Mouse (Mus musculus): Measurements from ENCODE around the gene Gsc2.
"Not testable (repeated sequence)": the region's sequence is repeated elsewhere in the genome, so short reads cannot be mapped to it uniquely, and the experiment has no call there.

Gsc2 gene

GRCm38 (mm10) chr16:17914307-17915249 is at the start of gene Gsc2:
TSS of gene Gsc2 (minus strand) at chr16:17915059.
- no peak for DNase-seq

DNA sequence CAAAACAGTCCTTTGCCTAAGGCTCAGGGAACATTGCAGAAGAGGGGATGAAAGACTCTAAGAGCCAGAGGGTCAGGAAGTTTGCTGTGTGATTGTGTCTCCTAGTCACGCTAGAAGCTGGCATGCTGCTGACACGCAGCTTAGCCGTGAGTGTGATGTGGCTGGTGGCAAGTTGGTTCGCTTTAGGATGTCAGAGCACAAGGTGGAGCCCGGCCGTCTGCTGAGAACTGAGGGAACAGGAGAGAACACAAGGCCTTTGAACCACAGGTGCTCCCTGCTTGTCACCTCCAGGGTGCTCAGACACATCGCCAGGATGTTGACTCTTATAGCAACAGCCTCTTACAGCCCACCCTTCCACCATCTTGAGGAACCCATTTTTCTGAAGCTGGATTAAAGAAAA is 47.2 kb upstream of the Gsc2 start:
- no peak for DNase-seq

- DNase-seq, result not testable (repeated sequence)
Measured at GRCm38 (mm10) chr16:17956052-17956638, 41.3 kb upstream of the Gsc2 start.

DNA sequence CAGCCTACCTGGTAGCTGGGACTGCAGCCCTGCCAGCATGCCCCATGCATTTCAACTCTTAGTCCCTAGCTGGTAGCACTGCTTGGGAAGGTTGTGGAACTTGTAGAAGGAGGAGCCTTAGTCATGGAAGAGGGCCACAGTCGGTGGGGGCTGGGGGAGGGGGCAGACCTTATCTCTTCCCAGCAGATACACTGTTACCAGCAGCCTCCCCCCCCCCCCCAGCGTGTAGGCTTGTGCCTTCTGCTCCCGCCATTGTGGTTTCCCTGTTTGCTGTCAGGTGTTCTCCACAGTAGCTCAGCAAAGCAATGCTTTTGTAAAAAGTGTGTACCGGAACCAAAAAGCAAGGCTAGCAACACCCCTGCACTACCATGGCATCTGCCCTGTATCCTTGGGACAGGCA is 36.8 kb upstream of the Gsc2 start:
- no peak for DNase-seq

- DNase-seq, result no peak
Measured at GRCm38 (mm10) chr16:17950068-17950467, 35.2 kb upstream of the Gsc2 start.

- DNase-seq, result no peak
Measured at GRCm38 (mm10) chr16:17949421-17949877, 34.6 kb upstream of the Gsc2 start.

DNA sequence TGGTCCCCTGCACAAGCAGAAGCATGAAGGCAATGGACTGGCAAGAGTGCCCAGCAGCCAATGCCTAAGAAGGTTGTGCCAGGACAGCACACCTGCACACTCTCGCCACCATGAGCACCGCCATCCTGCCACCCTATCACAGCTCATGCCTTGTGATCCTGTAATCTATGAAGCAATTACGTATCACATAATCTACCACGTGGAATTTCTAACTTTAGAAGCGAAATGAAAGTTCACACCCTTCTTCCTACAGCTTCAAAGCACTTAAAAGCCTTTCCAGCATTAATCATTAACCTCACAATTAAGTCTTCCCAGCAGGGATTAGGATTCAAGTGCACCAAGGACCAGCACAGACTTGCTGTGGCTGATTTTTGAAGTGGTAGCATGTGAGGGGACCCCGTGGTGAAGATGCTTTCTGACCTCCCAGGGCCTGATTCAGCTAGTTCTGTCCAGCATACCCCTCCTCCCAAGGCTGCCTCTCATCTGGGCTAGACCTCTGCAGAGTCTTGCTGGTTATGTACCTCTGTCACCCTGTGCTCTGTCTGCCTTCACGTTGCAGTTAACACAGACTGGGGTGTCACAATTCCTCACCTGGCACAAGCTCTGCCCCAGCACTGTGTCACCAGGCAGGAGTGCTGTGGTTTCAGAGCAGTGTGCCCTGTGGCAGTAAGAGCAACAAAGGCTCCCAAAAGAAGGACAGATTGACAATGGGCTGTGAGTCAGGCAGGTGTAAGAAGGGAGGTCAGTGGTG is 30.4 kb upstream of the Gsc2 start:
- no peak for DNase-seq

DNA sequence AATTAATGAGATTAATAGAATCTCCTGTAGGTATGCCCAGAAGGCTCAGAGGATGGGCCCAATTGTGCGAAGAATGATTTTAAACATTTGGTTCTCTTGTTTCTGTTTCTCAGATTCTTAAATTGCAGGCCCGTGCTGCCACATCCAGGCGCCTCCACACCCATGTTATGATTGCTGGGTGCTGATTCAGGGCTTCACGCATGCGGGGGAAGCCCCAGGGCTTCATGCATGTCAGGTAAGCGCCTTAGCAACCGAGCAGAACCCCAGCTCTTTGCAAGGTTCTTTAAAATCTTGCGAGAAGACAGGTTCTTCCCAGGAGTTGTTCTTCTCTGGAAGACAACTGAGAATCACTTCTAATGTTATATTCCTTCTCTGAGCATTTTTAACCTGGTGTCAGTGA is 28.6 kb upstream of the Gsc2 start:
- DNase-seq, result no peak

GRCm38 (mm10) chr16:17939255-17939751 is 24.4 kb upstream of the Gsc2 start:
- DNase-seq, result peak in 1 of 2 experiments; percentile 43

GRCm38 (mm10) chr16:17938821-17939220 is 24.0 kb upstream of the Gsc2 start:
- peak; percentile 77 to 83 for DNase-seq

DNA sequence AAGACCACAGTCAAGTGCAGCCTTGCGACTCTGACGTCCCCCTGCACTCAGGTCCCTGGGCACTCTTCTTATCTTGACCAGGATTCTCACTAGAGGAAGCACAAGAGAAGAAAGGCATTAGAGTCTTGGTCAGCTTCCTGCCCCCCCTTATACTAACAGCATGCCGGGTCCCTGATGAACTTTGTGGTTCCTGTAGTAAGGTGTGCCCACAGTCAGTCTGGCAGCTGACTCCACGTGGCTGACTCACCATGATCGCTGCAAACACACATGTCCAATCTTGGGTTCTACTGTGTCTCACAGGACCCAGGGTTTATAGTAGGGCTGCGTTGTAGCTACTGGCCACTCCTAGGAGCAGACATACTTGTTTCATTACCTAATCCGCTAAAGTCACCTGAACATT is 23.3 kb upstream of the Gsc2 start:
- DNase-seq, result no peak

DNA sequence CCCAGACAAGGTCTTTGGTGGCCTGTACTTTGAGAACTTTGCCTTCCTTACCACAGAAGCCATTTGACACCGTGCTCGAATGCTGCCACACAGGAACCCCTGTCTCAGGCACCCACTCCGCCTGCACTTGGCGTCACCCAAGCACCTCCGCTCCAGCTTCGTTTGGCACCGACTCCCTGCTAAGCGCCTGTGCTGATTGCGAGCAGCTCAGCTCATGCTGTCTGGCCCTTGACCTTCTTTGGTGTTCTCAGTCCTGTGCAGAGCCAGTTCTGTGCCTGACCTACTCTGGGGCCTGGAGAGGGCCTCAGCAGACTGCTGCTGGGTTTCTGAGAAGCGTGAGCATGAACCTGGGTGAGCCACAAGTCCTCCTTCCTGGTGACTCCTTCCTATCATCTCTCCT is 21.9 kb upstream of the Gsc2 start:
- DNase-seq, result no peak

DNA sequence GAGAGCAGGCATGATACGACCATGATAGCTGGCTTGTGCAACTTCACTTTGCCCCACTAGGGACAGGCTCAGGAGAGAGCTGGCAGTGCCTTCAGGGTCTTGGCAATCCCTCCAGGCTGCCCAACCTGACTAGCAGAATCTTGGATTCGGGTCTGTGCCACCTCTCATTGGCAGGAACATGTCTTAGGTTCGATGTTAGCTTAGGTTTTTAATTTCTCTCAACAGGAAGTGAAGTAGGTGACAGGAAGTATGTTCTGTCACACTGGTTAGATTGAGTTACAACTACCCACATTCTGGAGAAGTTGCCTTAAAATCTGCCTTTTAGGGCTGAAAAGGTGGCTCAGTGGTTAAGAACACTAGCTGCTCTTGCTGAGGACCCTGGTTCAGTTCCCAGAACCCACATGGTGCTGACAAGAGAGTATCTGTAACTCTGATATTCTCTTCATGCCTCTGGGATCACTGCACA is 19.6 kb upstream of the Gsc2 start:
- DNase-seq, result no peak

GRCm38 (mm10) chr16:17933594-17934444 is 19.0 kb upstream of the Gsc2 start:
- DNase-seq, result no peak

- no peak for DNase-seq
Measured at GRCm38 (mm10) chr16:17931906-17932460, 17.1 kb upstream of the Gsc2 start.

DNA sequence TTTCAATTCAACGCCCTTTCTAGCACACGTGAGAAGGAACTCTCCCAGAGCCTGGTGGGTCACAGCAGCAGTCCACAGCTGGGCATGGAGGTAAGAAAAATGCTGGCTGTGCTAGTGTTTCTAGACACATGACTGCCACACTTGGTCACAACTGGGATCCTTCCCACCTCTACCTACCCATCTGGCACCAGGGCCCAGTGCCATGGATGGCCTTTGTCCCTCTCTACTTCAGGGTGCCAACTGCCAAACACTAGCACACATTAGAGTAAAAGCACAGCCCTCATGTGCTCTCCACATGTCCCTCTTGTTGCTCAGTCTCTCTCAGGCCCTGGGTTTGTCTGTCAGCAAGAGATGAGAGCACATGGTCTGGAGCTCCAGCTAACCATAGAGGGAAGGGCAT is 14.8 kb upstream of the Gsc2 start:
- DNase-seq, result peak; percentile 54 to 65

DNA sequence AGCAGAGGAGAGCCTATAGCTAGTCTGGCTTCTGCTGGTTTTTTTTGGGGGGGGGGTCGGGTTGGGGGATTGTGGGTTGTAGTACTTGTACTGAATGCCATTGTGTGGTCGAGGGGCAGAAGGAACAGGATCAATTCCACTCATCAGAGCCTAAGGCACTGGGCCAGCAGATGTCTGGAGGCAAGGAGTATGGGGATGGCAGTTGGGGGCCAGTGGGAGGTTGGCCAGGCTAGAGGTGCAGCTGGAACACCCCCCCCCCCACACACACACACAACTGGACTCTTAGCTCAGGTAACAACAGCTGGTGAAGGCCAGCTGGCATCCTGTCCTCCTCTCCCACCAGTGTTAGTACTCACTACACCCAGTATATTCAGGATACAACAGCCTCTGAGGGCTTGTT is 14.4 kb upstream of the Gsc2 start:
- peak; percentile 47 to 65 for DNase-seq

DNA sequence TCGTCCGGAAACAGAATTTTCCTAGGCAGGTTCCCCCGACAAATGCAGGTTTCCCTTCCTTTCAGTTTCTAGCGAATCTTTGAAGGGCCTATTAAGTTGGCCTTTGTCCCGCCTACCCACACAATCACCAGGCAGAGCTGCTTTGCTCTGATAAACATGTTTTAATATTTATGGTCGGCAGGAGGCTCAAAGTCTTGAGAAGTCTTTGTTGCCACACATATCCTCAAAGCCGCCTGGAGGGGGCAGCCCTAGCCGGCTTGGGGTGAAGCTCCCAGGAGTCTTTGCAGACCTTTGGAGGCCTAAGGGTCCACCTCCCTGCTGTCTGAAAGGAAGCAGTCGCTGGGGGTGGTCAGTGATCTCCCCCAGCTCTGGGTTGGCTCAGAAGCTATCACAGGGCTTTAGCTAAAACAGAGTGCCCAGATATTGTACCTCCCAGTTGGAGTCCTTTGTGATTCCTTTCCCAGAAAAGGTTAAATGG is 13.8 kb upstream of the Gsc2 start:
- peak; percentile 76 for DNase-seq

DNA sequence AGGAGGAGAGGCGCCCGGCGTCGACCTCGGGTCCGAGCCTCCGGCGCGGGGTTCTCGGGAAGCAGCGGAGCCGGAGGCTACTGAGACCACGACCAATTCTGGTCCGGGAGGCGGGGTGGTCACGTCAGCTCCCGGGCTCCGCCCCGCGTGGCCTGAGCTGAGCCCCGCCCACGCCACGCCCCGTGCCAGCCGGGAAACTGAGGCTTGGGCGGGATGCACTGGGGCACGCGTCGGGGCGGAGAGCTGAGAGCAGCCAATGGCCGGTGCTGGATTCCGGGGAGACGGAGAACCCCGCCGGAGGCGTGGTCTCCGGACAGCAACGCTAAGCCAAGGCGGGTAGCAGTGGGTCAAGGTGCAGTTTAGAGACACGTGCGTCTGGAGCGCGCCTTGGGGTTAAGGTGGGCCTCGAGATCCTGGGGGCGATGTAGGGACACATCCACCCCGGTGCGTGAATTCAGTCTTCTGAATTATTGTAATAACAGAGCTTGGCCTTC is 13.3 kb upstream of the Gsc2 start, which contains the start of gene Slc25a1:
Gene Slc25a1 (minus strand): TSS at position 133 of the 494 bp plus-strand sequence.
- DNase-seq, result peak; percentile 82 to 88

GRCm38 (mm10) chr16:17927351-17928082 is 12.7 kb upstream of the Gsc2 start:
- peak; percentile 69 for DNase-seq

- peak in 1 of 2 experiments; percentile 65 for DNase-seq
Measured at GRCm38 (mm10) chr16:17922163-17922538, 7.3 kb upstream of the Gsc2 start.
